Mouse (Mus musculus): ENCODE measurements around the gene Cda.
"Not testable (repeated sequence)": the region's sequence is repeated elsewhere in the genome, so short reads cannot be mapped to it uniquely, and the experiment has no call there.

Cda gene

GRCm38 (mm10) chr4:138335648-138336047 lies 32.1 kb downstream of the Cda start:
- no peak for ATAC-seq (ENCODE audit: low TSS enrichment)

- no peak for ATAC-seq (ENCODE audit: low TSS enrichment)
Observed at GRCm38 (mm10) chr4:138335036-138335435, 32.8 kb downstream of the Cda start.

GRCm38 (mm10) chr4:138333135-138333534 lies 34.7 kb downstream of the Cda start:
- no peak for ATAC-seq (ENCODE audit: low TSS enrichment)

GRCm38 (mm10) chr4:138331647-138332046 lies 36.1 kb downstream of the Cda start:
- no peak for ATAC-seq (ENCODE audit: low TSS enrichment)

- no peak for ATAC-seq (ENCODE audit: low TSS enrichment)
Observed at GRCm38 (mm10) chr4:138330264-138330671, 37.5 kb downstream of the Cda start.

- no peak for ATAC-seq (ENCODE audit: low TSS enrichment)
Observed at GRCm38 (mm10) chr4:138327891-138328470, 39.8 kb downstream of the Cda start.

GRCm38 (mm10) chr4:138327155-138327554 lies 40.6 kb downstream of the Cda start:
- not testable (repeated sequence) for ATAC-seq (ENCODE audit: low TSS enrichment)

GRCm38 (mm10) chr4:138326077-138326695 lies 41.6 kb downstream of the Cda start, which contains the start of gene Pink1:
Gene Pink1, minus strand, starts transcription at chr4:138326307.
- peak; percentile 65 for ATAC-seq (ENCODE audit: low TSS enrichment)

- ATAC-seq (ENCODE audit: low TSS enrichment) = peak; percentile 83
Observed at GRCm38 (mm10) chr4:138325466-138326076, 42.2 kb downstream of the Cda start.

- no peak for ATAC-seq (ENCODE audit: low TSS enrichment)
Observed at GRCm38 (mm10) chr4:138324451-138324850, 43.3 kb downstream of the Cda start.

GRCm38 (mm10) chr4:138323753-138324152 lies 44.0 kb downstream of the Cda start:
- no peak for ATAC-seq (ENCODE audit: low TSS enrichment)

- no peak for ATAC-seq (ENCODE audit: low TSS enrichment)
Observed at GRCm38 (mm10) chr4:138322692-138323091, 45.1 kb downstream of the Cda start.

GRCm38 (mm10) chr4:138321488-138321887 lies 46.3 kb downstream of the Cda start:
- ATAC-seq (ENCODE audit: low TSS enrichment) = no peak

GRCm38 (mm10) chr4:138320711-138321110 lies 47.1 kb downstream of the Cda start:
- ATAC-seq (ENCODE audit: low TSS enrichment) = no peak

GRCm38 (mm10) chr4:138319508-138319907 lies 48.3 kb downstream of the Cda start:
- ATAC-seq (ENCODE audit: low TSS enrichment) = peak; percentile 31; the same call in 1 of the 2 replicates

- no peak for ATAC-seq (ENCODE audit: low TSS enrichment)
Observed at GRCm38 (mm10) chr4:138318509-138319266, 49.1 kb downstream of the Cda start.

- ATAC-seq (ENCODE audit: low TSS enrichment) = no peak
Observed at GRCm38 (mm10) chr4:138316369-138316768, 51.4 kb downstream of the Cda start.

- no peak for ATAC-seq (ENCODE audit: low TSS enrichment)
Observed at GRCm38 (mm10) chr4:138315781-138316180, 52.0 kb downstream of the Cda start.

GRCm38 (mm10) chr4:138313795-138314194 lies 54.0 kb downstream of the Cda start:
- ATAC-seq (ENCODE audit: low TSS enrichment) = peak; percentile 25; the same call in 1 of the 2 replicates

- ATAC-seq (ENCODE audit: low TSS enrichment) = no peak
Observed at GRCm38 (mm10) chr4:138313021-138313420, 54.8 kb downstream of the Cda start.

- ATAC-seq (ENCODE audit: low TSS enrichment) = no peak
Observed at GRCm38 (mm10) chr4:138312105-138312504, 55.7 kb downstream of the Cda start.

- ATAC-seq (ENCODE audit: low TSS enrichment) = peak; percentile 32; the same call in 1 of the 2 replicates
Observed at GRCm38 (mm10) chr4:138311595-138311994, 56.2 kb downstream of the Cda start.
